Comparison of ENCODE assay signal across 12 mouse cellular contexts in genomic region chr2:154713083-154713482, GRCm38 (mm10). TPM values are rescaled to one million over a fixed set of nuclear protein-coding genes. Genes with fewer than 3 reads are reported as not detected.
DNase-seq lines count a peak whose midpoint lies in the region; ATAC-seq and TF ChIP-seq lines count a peak whose summit lies in the region.
"Had no signal": no experiment of that assay in that cellular context is flagged by ENCODE, and none has a peak within 500 bp of the region (broad histone marks: within the 10 kb centered on the region; RNA-seq: fewer than 3 reads in every experiment).

No protein-coding gene starts in this region.

- no peak for DNase-seq in kidney, adult 2 months
- peak; percentile 20 for DNase-seq in thymus, postnatal 14 days
- no peak for DNase-seq in thymus, postnatal 25 days
- peak; percentile 22 for DNase-seq in c-Kit-positive CD71-positive TER-119-positive erythroid progenitor cells, embryonic 14.5 days (ENCODE audit: low spot score)
- DNase-seq in urinary bladder, adult 18-20 months (ENCODE audit: low spot score in 2 of 2) = no peak
- no peak for DNase-seq in adrenal gland, adult 18-20 months (ENCODE audit: low spot score in 2 of 2)

- ATAC-seq in kidney, embryonic 16.5 days (ENCODE audit: low FRiP score, low TSS enrichment) = no peak; the same call in 1 of the 2 replicates

- H3K27ac ChIP-seq in kidney, adult 2 months (ENCODE audit: insufficient read depth, low read depth, low read length) = no peak overlapping the region
- H3K27ac ChIP-seq in kidney, embryonic 16.5 days (ENCODE audit: low read length) = no peak overlapping the region
- H3K27ac ChIP-seq: hindbrain, embryonic 14.5 days had no signal

- TF ChIP-seq CTCF in kidney, adult 2 months (conservative IDR thresholded peaks at IDR 0.05; ENCODE audit: insufficient read depth, insufficient read length, low read depth, low read length) = peak; percentile 65

- no peaks in the 10 kb centered on the region for H3K4me1 ChIP-seq in kidney, adult 2 months (ENCODE audit: control insufficient read depth, insufficient read depth, low read length)
- no peaks in the 10 kb centered on the region for H3K4me1 ChIP-seq in kidney, embryonic 16.5 days (ENCODE audit: insufficient read depth, low read length)

- H3K9me3 ChIP-seq in kidney, embryonic 16.5 days (ENCODE audit: low read length) = no peaks in the 10 kb centered on the region
- H3K9me3 ChIP-seq: limb, embryonic 12.5 days had no signal

- H3K27me3 ChIP-seq in kidney, adult 2 months (replicated peaks; ENCODE audit: control insufficient read depth, insufficient read depth, low read length) = no peaks in the 10 kb centered on the region
- no peaks in the 10 kb centered on the region for H3K27me3 ChIP-seq in kidney, embryonic 16.5 days (ENCODE audit: insufficient read depth, low read length)

- no peak overlapping the region for H3K4me2 ChIP-seq in kidney, embryonic 16.5 days (replicated peaks; ENCODE audit: low read depth, low read length)
- H3K4me2 ChIP-seq: hindbrain, embryonic 14.5 days; limb, embryonic 12.5 days had no signal

- no peak overlapping the region for H3K4me3 ChIP-seq in kidney, adult 2 months (ENCODE audit: insufficient read depth, low read depth, low read length)
- no peak overlapping the region for H3K4me3 ChIP-seq in kidney, embryonic 16.5 days (ENCODE audit: low read length)
- H3K4me3 ChIP-seq: limb, embryonic 12.5 days; myocyte had no signal

- no peak overlapping the region for H3K9ac ChIP-seq in kidney, embryonic 16.5 days (replicated peaks; ENCODE audit: low read length)
- H3K9ac ChIP-seq: limb, embryonic 12.5 days had no signal

- 57% methylated on average over 6 of the region's 6 CpGs for WGBS in kidney, adult 2 months
- 55% methylated on average over 5 of the region's 6 CpGs for WGBS in kidney, embryonic 16.5 days

- no peak for TF ChIP-seq POLR2A in kidney, adult 2 months (IDR thresholded peaks at IDR 0.05; ENCODE audit: low read depth, low read length)

- H3K36me3 ChIP-seq in kidney, adult 2 months (ENCODE audit: control insufficient read depth, insufficient read depth, low read length) = no peaks in the 10 kb centered on the region
- no peaks in the 10 kb centered on the region for H3K36me3 ChIP-seq in kidney, embryonic 16.5 days (ENCODE audit: insufficient read depth, low read length)
- H3K36me3 ChIP-seq: limb, embryonic 12.5 days had no signal

RNA-seq across cellular contexts. Expression of gene Gm14214, which starts 56.7 kb away (rescaled TPM):
- not detected in 2 replicates for polyA plus RNA-seq in kidney, adult 2 months (2012; rRNA removed)
- polyA plus RNA-seq in kidney, embryonic 16.5 days (2015; fragmentation: Nextera tagmentation; extraction: Ambion mirVana) = not detected in 2 replicates
- total RNA-seq in adrenal gland, adult 18-20 months (2021) = not detected
- total RNA-seq: gastrocnemius, adult 8-10 months had no signal
- polyA plus RNA-seq: hindbrain, embryonic 14.5 days; limb, embryonic 12.5 days; myocyte; small intestine, adult 2 months had no signal

Comparison
In these comparisons a context has a peak if more than half of its experiments do, and no peak if none do; other contexts are left out.
1. DNase-seq: peak in thymus, postnatal 14 days (single experiment) and c-Kit-positive CD71-positive TER-119-positive erythroid progenitor cells, embryonic 14.5 days (single experiment); none in kidney, adult 2 months (single experiment), thymus, postnatal 25 days (single experiment), urinary bladder, adult 18-20 months (0 of 2) and adrenal gland, adult 18-20 months (0 of 2).